Comparison of ENCODE assay signal across 28 mouse cellular contexts in genomic region chr2:80247868-80248267, GRCm38 (mm10). TPM values are rescaled to one million over a fixed set of nuclear protein-coding genes. Genes with fewer than 3 reads are reported as not detected.
DNase-seq lines count a peak whose midpoint lies in the region; ATAC-seq lines count a peak whose summit lies in the region.
"Had no signal": no experiment of that assay in that cellular context is flagged by ENCODE, and none has a peak within 500 bp of the region (broad histone marks: within the 10 kb centered on the region; RNA-seq: fewer than 3 reads in every experiment).

No protein-coding gene starts in this region.

- H3K4me1 ChIP-seq in intestine, embryonic 16.5 days (ENCODE audit: control insufficient read depth, insufficient read depth, low read length): no peaks in the 10 kb centered on the region
- H3K4me1 ChIP-seq: embryonic facial prominence, embryonic 13.5 days; forebrain, embryonic 12.5 days; hindbrain, embryonic 15.5 days had no signal

- H3K27ac ChIP-seq in intestine, embryonic 16.5 days (ENCODE audit: low read length): no peak overlapping the region
- H3K27ac ChIP-seq: embryonic facial prominence, embryonic 13.5 days; forebrain, embryonic 12.5 days; heart, adult 2 months; hindbrain, embryonic 15.5 days had no signal

- H3K27me3 ChIP-seq in intestine, embryonic 16.5 days (replicated peaks; ENCODE audit: control insufficient read depth, insufficient read depth, low read length): no peaks in the 10 kb centered on the region
- H3K27me3 ChIP-seq: embryonic facial prominence, embryonic 13.5 days; forebrain, embryonic 12.5 days; heart, embryonic 12.5 days; hindbrain, embryonic 15.5 days had no signal

- peak; percentile 47 for ATAC-seq in CD4-positive, CD25-positive, alpha-beta regulatory T cell, adult 4 months
- ATAC-seq in granulocyte monocyte progenitor cell, adult 5-6 weeks (replicated peaks; ENCODE audit: poor library complexity, severe bottlenecking): peak; percentile 98
- peak; percentile 50; the same call in 1 of the 2 replicates for ATAC-seq in monocyte, adult 5-6 weeks (replicated peaks; ENCODE audit: insufficient number of reproducible peaks, low FRiP score, low TSS enrichment, poor library complexity, severe bottlenecking)
- ATAC-seq in intestine, embryonic 16.5 days: no peak
- ATAC-seq: activated CD4-positive, CD25-positive, alpha-beta regulatory T cell, adult 4 months; forebrain, embryonic 16.5 days had no signal

- peak; percentile 6 for DNase-seq in adrenal gland, adult 2 months
- DNase-seq in adrenal gland, postnatal 36 days: no peak
- no peak for DNase-seq in left cerebral cortex, adult 8-10 months (ENCODE audit: low spot score in 2 of 2)
- no peak for DNase-seq in urinary bladder, postnatal 4 days (ENCODE audit: low spot score in 2 of 2)
- DNase-seq: adrenal gland, adult 8-10 months; cerebellum, adult 11 months; cerebellum, adult 8-10 months; cerebellum, postnatal 14 days; gastrocnemius, postnatal 10 days; heart, adult 2 months had no signal

- no peak overlapping the region for H3K4me2 ChIP-seq in intestine, embryonic 16.5 days (ENCODE audit: low read depth, low read length)
- H3K4me2 ChIP-seq: embryonic facial prominence, embryonic 13.5 days; forebrain, embryonic 12.5 days; heart, embryonic 12.5 days; hindbrain, embryonic 15.5 days had no signal

- H3K9me3 ChIP-seq in intestine, embryonic 16.5 days (ENCODE audit: control insufficient read depth, low read length): no peaks in the 10 kb centered on the region
- H3K9me3 ChIP-seq: embryonic facial prominence, embryonic 13.5 days; forebrain, embryonic 12.5 days; G1E; heart, embryonic 12.5 days; hindbrain, embryonic 15.5 days had no signal

- no peak overlapping the region for H3K9ac ChIP-seq in intestine, embryonic 16.5 days (ENCODE audit: low read depth, low read length)
- H3K9ac ChIP-seq: embryonic facial prominence, embryonic 13.5 days; forebrain, embryonic 12.5 days; heart, embryonic 12.5 days; hindbrain, embryonic 15.5 days had no signal

- H3K4me3 ChIP-seq in intestine, embryonic 16.5 days (ENCODE audit: low read length): no peak overlapping the region
- H3K4me3 ChIP-seq: embryonic facial prominence, embryonic 13.5 days; forebrain, embryonic 12.5 days; heart, adult 2 months; heart, embryonic 12.5 days; hindbrain, embryonic 15.5 days had no signal

- H3K36me3 ChIP-seq in intestine, embryonic 16.5 days (ENCODE audit: control insufficient read depth, insufficient read depth, low read length): no peaks in the 10 kb centered on the region
- H3K36me3 ChIP-seq: embryonic facial prominence, embryonic 13.5 days; forebrain, embryonic 12.5 days; G1E; heart, embryonic 12.5 days; hindbrain, embryonic 15.5 days had no signal

RNA-seq across cellular contexts. Expression of gene Prdx6b, which starts 44.4 kb away (rescaled TPM):
- total RNA-seq in adrenal gland, adult 2 months (2021): not detected
- not detected in 2 replicates for polyA plus RNA-seq in adrenal gland, adult 2 months (2012; rRNA removed)
- total RNA-seq in adrenal gland, postnatal 36 days (2021): not detected
- polyA plus RNA-seq in CD4-positive, CD25-positive, alpha-beta regulatory T cell, adult 4 months (2017; shearing (Covaris generic)): not detected
- not detected in 2 replicates for total RNA-seq in granulocyte monocyte progenitor cell, adult 5-6 weeks (2014; fragmentation: Nextera tagmentation)
- not detected in 2 replicates for total RNA-seq in granulocyte monocyte progenitor cell, adult 5-6 weeks (2017)
- total RNA-seq in monocyte, adult 5-6 weeks (2017): 0.32 TPM in 1 of 3 replicates, not detected in the others
- polyA plus RNA-seq in intestine, embryonic 16.5 days (2015; fragmentation: Nextera tagmentation; extraction: Ambion mirVana): not detected in 2 replicates
- not detected for total RNA-seq in left cerebral cortex, adult 8-10 months (2022)
- total RNA-seq: adrenal gland, adult 8-10 months; adrenal gland, postnatal 4 days; G1E; gastrocnemius, postnatal 10 days; gastrocnemius, postnatal 4 days; heart, adult 2 months; heart, postnatal 25 days had no signal
- polyA plus RNA-seq: activated CD4-positive, CD25-positive, alpha-beta regulatory T cell, adult 4 months; brain, embryonic 14.5 days; cortical plate, adult 2 months; embryonic facial prominence, embryonic 13.5 days; forebrain, embryonic 12.5 days; forebrain, embryonic 16.5 days; frontal cortex, adult 2 months; G1E; heart, embryonic 12.5 days; hindbrain, embryonic 11.5 days; hindbrain, embryonic 15.5 days had no signal
